Mouse (Mus musculus): Measurements from ENCODE around the gene Lhx9.

DNA sequence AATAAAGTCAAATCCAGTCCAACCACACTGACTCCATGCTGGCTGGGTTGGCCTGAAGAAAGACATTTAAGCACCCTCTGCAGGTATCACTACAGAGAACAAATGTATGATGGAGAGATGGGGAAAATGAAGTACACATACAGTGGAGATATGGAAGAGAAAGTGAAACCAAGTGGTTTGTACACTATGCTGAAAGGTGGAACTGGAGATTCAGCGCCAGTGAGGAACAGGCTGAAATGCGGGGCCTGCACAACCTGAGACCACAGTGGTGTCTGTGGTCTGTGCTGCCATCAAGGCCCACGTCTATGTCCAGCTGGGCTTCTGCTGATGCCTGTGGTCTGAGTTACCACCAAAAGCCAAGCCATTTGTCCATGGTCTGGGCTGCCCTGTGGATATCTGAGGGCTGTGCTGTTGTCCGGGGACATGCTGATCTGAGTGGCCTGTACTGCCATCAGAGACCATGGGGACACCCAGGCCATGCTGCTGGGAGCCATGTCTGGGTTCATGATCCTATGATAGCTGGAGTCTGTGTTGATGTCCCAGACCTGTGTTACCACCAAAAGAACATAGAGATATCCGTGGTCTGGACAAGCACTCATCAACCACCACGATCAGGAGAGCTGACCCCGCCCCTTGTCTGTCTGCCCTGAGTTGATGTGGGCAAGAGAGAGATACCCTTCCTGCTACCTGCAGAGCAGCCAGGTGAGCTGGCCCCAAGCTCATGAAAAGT is 26.0 kb downstream of the Lhx9 start:
- TF ChIP-seq CTCF (IDR thresholded peaks at IDR 0.05; ENCODE audit: extremely low read depth, insufficient read depth, insufficient read length, insufficient replicate concordance) (no peak), POLR2A (IDR thresholded peaks at IDR 0.05; ENCODE audit: low read depth, low read length) (no peak)
